Mouse (Mus musculus): ENCODE measurements around the gene Tmem206. TPM values are rescaled to one million over a fixed set of nuclear protein-coding genes. Genes with fewer than 3 reads are reported as not detected.

Gene Tmem206
- total and polyA plus RNA-seq, 2 experiments from 2014 or later = 23.2 to 27.6 TPM

DNA sequence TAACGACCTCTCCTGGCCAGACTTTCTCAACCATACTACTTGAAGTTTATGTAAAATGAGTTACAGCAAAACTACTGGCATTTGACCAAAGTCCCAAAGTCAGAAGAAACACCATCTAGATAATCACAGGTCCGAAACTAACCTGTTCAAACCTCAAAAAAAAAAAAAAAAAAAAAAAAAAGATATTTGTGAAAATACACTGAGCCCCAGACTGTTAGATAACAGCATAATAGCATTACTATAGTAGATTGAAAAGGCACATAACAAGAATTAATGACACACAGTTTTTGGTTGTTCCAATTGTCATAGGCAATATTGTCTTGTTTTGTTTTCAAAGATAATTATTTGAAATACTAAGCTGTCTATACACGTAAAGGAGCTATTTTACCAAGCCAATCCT lies 67.8 kb downstream of the Tmem206 start:
- Histone ChIP-seq H3K9me3 (ENCODE audit: low read length) (no peaks in the 10 kb centered on the region), H3K9ac (replicated peaks; ENCODE audit: low read length, poor library complexity, severe bottlenecking) (no peak overlapping the region), H3K36me3 (ENCODE audit: insufficient read depth, low read length) (no peaks in the 10 kb centered on the region), H3K4me2 (ENCODE audit: low read depth, low read length, poor library complexity, severe bottlenecking) (no peak overlapping the region), H3K27ac (ENCODE audit: low read depth, low read length) (no peak overlapping the region), H3K4me3 (ENCODE audit: low read depth, low read length) (no peak overlapping the region), H3K4me1 (ENCODE audit: insufficient read depth, low read length) (no peaks in the 10 kb centered on the region), H3K27me3 (ENCODE audit: insufficient read depth, low read length) (no peaks in the 10 kb centered on the region)
- DNase-seq (ENCODE audit: low spot score) (no peak), ATAC-seq (ENCODE audit: low FRiP score) (no peak)
- 91% methylated on average over 3 of the region's 3 CpGs for WGBS
- no peak for TF ChIP-seq CTCF (IDR thresholded peaks at IDR 0.05)

DNA sequence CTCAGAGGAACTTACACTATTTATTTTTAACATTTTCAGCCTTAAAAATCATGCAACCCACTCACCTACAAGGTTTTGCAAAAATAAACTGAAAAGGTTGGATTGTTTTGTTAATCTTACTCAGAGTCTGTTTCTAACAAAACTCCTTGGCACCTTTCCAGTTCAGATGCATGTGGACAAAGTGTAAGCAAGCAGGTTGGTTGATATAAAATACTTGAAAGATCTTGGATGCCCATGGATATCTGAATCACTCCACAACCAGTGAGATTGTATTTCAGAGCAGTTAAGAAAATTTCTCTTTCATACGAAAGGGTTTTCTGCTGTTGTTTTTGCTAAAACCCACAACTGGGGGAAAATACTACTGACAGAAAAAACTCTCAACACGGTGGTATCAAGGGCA lies 68.4 kb downstream of the Tmem206 start:
- no peaks in the 10 kb centered on the region for H3K4me1 ChIP-seq (ENCODE audit: insufficient read depth, low read length)
- no peak for DNase-seq (ENCODE audit: low spot score)
- no peak overlapping the region for H3K9ac ChIP-seq (replicated peaks; ENCODE audit: low read length, poor library complexity, severe bottlenecking)
- H3K27me3 ChIP-seq (ENCODE audit: insufficient read depth, low read length) = no peaks in the 10 kb centered on the region
- WGBS = 68% methylated on average over 2 of the region's 2 CpGs
- no peak for TF ChIP-seq CTCF (IDR thresholded peaks at IDR 0.05)
- H3K4me3 ChIP-seq (ENCODE audit: low read depth, low read length) = no peak overlapping the region
- no peak overlapping the region for H3K27ac ChIP-seq (ENCODE audit: low read depth, low read length)
- no peaks in the 10 kb centered on the region for H3K9me3 ChIP-seq (ENCODE audit: low read length)
- 0 out of 2 replicates have a peak overlapping the region, but pooled peaks have one; percentile 53 for H3K4me2 ChIP-seq (ENCODE audit: low read depth, low read length, poor library complexity, severe bottlenecking)
- no peak for ATAC-seq (ENCODE audit: low FRiP score)
- H3K36me3 ChIP-seq (ENCODE audit: insufficient read depth, low read length) = no peaks in the 10 kb centered on the region

DNA sequence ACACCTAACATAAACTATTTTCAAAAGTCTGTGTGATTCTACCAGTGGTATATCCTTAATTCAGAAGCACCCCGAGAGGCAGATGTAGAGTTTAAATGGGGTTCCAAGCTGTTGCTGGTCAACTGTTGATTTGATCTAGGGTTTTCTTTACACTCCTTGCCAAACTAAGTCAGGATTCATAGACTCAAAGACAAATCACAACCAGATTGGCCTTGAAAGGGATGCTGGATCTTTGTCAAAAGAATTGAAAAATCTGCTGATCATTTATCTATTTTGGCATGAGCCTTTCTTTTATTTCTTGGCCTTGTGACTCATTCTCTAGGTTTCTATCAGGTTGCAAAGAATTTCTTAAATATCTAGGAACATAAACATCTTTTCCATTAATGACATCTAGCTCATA lies 69.5 kb downstream of the Tmem206 start:
- Histone ChIP-seq H3K9ac (replicated peaks; ENCODE audit: low read length, poor library complexity, severe bottlenecking) (no peak overlapping the region), H3K27ac (ENCODE audit: low read depth, low read length) (no peak overlapping the region), H3K9me3 (ENCODE audit: low read length) (no peaks in the 10 kb centered on the region), H3K36me3 (ENCODE audit: insufficient read depth, low read length) (no peaks in the 10 kb centered on the region), H3K27me3 (ENCODE audit: insufficient read depth, low read length) (no peaks in the 10 kb centered on the region), H3K4me1 (ENCODE audit: insufficient read depth, low read length) (no peaks in the 10 kb centered on the region), H3K4me3 (ENCODE audit: low read depth, low read length) (peak overlapping the region; percentile 65), H3K4me2 (ENCODE audit: low read depth, low read length, poor library complexity, severe bottlenecking) (peak overlapping the region; percentile 53)
- TF ChIP-seq CTCF (IDR thresholded peaks at IDR 0.05) = no peak
- DNase-seq (ENCODE audit: low spot score) (peak; percentile 12), ATAC-seq (ENCODE audit: low FRiP score) (no peak)
- 39% methylated on average over 1 of the region's 1 CpGs for WGBS

DNA sequence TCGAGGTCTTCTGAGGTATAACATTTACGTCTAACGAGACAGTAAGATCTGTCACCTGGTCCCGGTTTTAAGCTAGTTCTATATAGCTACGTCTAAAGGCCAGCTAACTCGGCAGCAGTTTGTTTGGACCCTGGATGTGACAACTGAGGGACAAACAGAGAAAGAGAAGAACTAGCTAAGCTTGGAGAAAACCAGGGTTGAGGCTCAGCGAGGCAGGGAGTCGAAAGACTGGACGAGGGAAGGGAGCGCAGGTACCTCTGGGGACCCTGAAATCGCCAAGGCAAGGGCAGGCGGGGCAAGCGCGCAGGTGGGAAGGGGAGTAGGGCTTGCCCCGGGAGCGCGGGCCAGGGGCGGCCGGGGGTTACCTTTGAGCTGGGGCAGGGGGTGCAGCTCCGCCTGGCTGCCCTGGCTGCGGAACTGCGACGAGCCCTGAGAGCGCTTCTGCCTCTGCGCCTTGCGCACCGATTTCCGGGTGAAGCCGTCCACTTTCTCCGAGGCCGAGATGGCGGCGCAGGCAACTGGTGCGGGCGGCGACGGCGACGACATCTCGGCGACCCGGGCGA lies 70.2 kb downstream of the Tmem206 start:
- Histone ChIP-seq H3K4me2 (ENCODE audit: low read depth, low read length, poor library complexity, severe bottlenecking) (peak overlapping the region; percentile 53), H3K9me3 (ENCODE audit: low read length) (no peaks in the 10 kb centered on the region), H3K9ac (replicated peaks; ENCODE audit: low read length, poor library complexity, severe bottlenecking) (peak overlapping the region; percentile 51), H3K36me3 (ENCODE audit: insufficient read depth, low read length) (no peaks in the 10 kb centered on the region), H3K4me1 (ENCODE audit: insufficient read depth, low read length) (no peaks in the 10 kb centered on the region), H3K27ac (ENCODE audit: low read depth, low read length) (peak overlapping the region; percentile 69; the same call in 1 of the 2 replicates), H3K27me3 (ENCODE audit: insufficient read depth, low read length) (no peaks in the 10 kb centered on the region), H3K4me3 (ENCODE audit: low read depth, low read length) (peak overlapping the region; percentile 65)
- DNase-seq (ENCODE audit: low spot score) (no peak), ATAC-seq (ENCODE audit: low FRiP score) (no peak)
- peak; percentile 5; the same call in 1 of the 2 replicates for TF ChIP-seq CTCF (IDR thresholded peaks at IDR 0.05)
- 2% methylated on average over 37 of the region's 43 CpGs for WGBS

DNA sequence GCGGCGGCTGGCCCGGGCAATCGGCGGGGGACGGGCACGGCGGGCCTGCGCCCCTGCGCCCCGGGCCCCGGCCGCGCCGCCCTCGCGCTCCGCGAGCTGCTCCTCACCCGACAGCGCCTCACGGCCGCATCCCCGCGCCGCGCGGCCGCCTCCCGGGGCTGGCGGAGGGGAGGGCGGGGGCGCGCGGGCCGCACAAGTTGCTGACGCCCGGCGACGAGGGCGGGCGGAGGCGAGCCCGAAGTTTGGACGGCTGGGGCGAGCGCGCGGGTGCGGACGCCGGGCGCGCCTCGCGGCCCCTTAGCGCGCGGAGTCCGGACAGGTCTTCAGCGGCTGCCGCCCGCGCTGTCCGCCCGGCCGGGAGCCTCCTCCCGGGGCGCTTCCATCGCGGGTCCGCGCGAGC lies 70.7 kb downstream of the Tmem206 start:
- Histone ChIP-seq H3K9me3 (ENCODE audit: low read length) (no peaks in the 10 kb centered on the region), H3K4me3 (ENCODE audit: low read depth, low read length) (peak overlapping the region; percentile 65), H3K27me3 (ENCODE audit: insufficient read depth, low read length) (no peaks in the 10 kb centered on the region), H3K27ac (ENCODE audit: low read depth, low read length) (peak overlapping the region; percentile 69), H3K36me3 (ENCODE audit: insufficient read depth, low read length) (no peaks in the 10 kb centered on the region), H3K4me1 (ENCODE audit: insufficient read depth, low read length) (no peaks in the 10 kb centered on the region), H3K4me2 (ENCODE audit: low read depth, low read length, poor library complexity, severe bottlenecking) (peak overlapping the region; percentile 53), H3K9ac (replicated peaks; ENCODE audit: low read length, poor library complexity, severe bottlenecking) (peak overlapping the region; percentile 51)
- DNase-seq (ENCODE audit: low spot score) (peak; percentile 31), ATAC-seq (ENCODE audit: low FRiP score) (no peak)
- WGBS = 3% methylated on average over 8 of the region's 74 CpGs
- TF ChIP-seq CTCF (IDR thresholded peaks at IDR 0.05) = no peak

DNA sequence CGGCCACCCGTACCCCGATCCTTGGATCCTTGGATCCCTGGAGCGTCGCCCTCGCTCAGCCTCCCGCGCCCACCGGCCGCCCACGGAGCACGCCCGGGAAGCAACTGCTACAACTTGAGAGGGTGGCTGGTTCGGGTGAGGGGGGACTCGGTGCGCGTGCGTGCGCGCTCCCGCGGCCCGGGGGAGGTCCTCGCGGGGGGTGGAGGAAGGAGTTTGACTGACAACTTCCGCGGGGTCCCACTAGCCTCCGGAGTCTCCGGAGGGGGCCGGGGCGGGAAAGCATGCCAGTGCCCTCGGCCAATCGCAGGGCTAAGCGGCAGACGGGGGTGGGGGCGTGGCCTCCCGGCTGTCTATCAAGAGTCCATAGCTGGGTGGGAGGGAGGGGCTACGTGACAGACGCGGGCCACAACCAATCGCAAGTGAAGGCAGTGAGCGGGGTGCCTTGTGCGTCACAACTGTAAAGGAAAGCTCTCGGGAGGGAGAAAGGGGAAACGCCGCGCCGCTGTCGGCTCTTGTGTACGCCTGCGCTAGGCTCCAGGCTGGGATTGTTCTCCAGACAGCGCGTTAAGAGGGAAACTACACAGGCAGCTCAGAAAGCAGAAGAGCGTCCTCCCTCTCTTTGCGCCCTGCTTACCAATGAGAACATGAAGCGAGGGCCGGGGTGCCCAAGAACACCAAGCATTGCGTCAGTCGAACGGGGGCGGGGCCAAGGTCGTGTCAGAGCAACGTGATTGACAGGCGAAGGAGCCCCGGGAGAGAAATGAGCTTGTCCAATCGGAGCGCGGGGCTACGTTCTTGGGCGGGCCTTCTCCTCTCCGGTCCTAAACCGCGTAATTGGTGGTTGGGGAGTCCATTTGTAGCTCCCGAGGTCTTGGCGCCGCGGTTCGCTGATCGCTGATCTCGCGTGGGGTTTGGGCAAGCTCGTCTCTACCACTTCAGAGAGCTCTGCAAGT lies 71.5 kb downstream of the Tmem206 start:
- H3K4me1 ChIP-seq (ENCODE audit: insufficient read depth, low read length) = no peaks in the 10 kb centered on the region
- DNase-seq (ENCODE audit: low spot score) (peak; percentile 99), ATAC-seq (ENCODE audit: low FRiP score) (peak; percentile 99)
- no peaks in the 10 kb centered on the region for H3K36me3 ChIP-seq (ENCODE audit: insufficient read depth, low read length)
- no peak for TF ChIP-seq CTCF (IDR thresholded peaks at IDR 0.05)
- WGBS = under 1% methylated on average over 64 of the region's 82 CpGs
- H3K9ac ChIP-seq (replicated peaks; ENCODE audit: low read length, poor library complexity, severe bottlenecking) = peak overlapping the region; percentile 51
- peak overlapping the region; percentile 74 for H3K27ac ChIP-seq (ENCODE audit: low read depth, low read length)
- H3K4me3 ChIP-seq (ENCODE audit: low read depth, low read length) = peak overlapping the region; percentile 65
- no peaks in the 10 kb centered on the region for H3K27me3 ChIP-seq (ENCODE audit: insufficient read depth, low read length)
- peak overlapping the region; percentile 53 for H3K4me2 ChIP-seq (ENCODE audit: low read depth, low read length, poor library complexity, severe bottlenecking)
- no peaks in the 10 kb centered on the region for H3K9me3 ChIP-seq (ENCODE audit: low read length)

Other genes with a start within 250 kb of the Tmem206 start
- 1.3 and 4.9 TPM in 2 replicates for gene Batf3, start 228.1 kb upstream of the Tmem206 start, total RNA-seq (2014; rRNA removed)
- 1.3 and 1.6 TPM in 2 replicates for gene Batf3, start 228.1 kb upstream of the Tmem206 start, polyA plus RNA-seq (2015; fragmentation: Nextera tagmentation; extraction: Ambion mirVana)
- not detected in 2 replicates for gene Fam71a, start 161.1 kb upstream of the Tmem206 start, total RNA-seq (2014; rRNA removed)
- gene Fam71a, start 161.1 kb upstream of the Tmem206 start, polyA plus RNA-seq (2015; fragmentation: Nextera tagmentation; extraction: Ambion mirVana) = not detected in 2 replicates
- gene Atf3, start 107.9 kb upstream of the Tmem206 start, total RNA-seq (2014; rRNA removed) = 0.80 and 3.5 TPM in 2 replicates
- 1.2 and 1.3 TPM in 2 replicates for gene Atf3, start 107.9 kb upstream of the Tmem206 start, polyA plus RNA-seq (2015; fragmentation: Nextera tagmentation; extraction: Ambion mirVana)
- gene Nenf, start 7.7 kb upstream of the Tmem206 start, total RNA-seq (2014; rRNA removed) = 168 and 184 TPM in 2 replicates
- gene Nenf, start 7.7 kb upstream of the Tmem206 start, polyA plus RNA-seq (2015; fragmentation: Nextera tagmentation; extraction: Ambion mirVana) = 185 and 200 TPM in 2 replicates
- gene Ppp2r5a, start 77.4 kb downstream of the Tmem206 start, total RNA-seq (2014; rRNA removed) = 39.1 and 63.2 TPM in 2 replicates
- gene Ppp2r5a, start 77.4 kb downstream of the Tmem206 start, polyA plus RNA-seq (2015; fragmentation: Nextera tagmentation; extraction: Ambion mirVana) = 9.8 and 10.6 TPM in 2 replicates
- 2.5 and 3.1 TPM in 2 replicates for gene Dtl, start 249.6 kb downstream of the Tmem206 start, total RNA-seq (2014; rRNA removed)
- 1.7 and 2.0 TPM in 2 replicates for gene Dtl, start 249.6 kb downstream of the Tmem206 start, polyA plus RNA-seq (2015; fragmentation: Nextera tagmentation; extraction: Ambion mirVana)
- 33.1 and 40.4 TPM in 2 replicates for gene Ints7, start 249.7 kb downstream of the Tmem206 start, total RNA-seq (2014; rRNA removed)
- gene Ints7, start 249.7 kb downstream of the Tmem206 start, polyA plus RNA-seq (2015; fragmentation: Nextera tagmentation; extraction: Ambion mirVana) = 24.6 and 27.0 TPM in 2 replicates

Measured in midbrain, postnatal 0 days (tissue).